ENCODE assay signal across 8 mouse cellular contexts in the genomic region with DNA sequence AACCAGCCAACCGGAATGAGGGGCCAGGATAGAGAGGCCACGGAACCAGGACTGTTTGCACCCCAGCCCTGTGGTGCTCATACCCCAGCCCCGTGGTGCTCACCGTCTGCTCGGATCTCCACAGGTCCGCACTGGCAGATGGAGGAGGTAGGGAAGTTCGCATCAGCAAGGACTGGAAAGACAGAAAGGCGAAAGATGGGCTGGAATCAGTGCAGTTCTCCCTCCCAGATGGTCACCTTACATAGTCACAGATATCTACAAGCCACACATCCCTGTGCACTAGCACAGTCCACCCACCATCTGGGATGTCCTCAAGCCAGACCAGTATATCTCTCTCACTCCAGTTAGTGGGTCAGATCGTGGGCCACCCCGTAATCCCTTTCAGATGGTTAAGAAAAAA. TPM values are rescaled to one million over a fixed set of nuclear protein-coding genes. Genes with fewer than 3 reads are reported as not detected.
A peak's percentile ranks its signal among the peaks of the same experiment; 100 is the strongest.
DNase-seq lines count a peak whose midpoint lies in the region; ATAC-seq and TF ChIP-seq lines count a peak whose summit lies in the region.

No protein-coding gene starts in this region.

- no peak for TF ChIP-seq CTCF in forebrain, postnatal 0 days (IDR thresholded peaks at IDR 0.05; ENCODE audit: low read depth)
- TF ChIP-seq CTCF in liver, postnatal 0 days (IDR thresholded peaks at IDR 0.05; ENCODE audit: low read depth), result no peak

- no peaks in the 10 kb centered on the region for H3K9me3 ChIP-seq in heart, embryonic 12.5 days (replicated peaks)
- H3K9me3 ChIP-seq in forebrain, postnatal 0 days (ENCODE audit: low read length), result no peaks in the 10 kb centered on the region
- H3K9me3 ChIP-seq in liver, postnatal 0 days (ENCODE audit: low read length), result no peaks in the 10 kb centered on the region

- DNase-seq in heart, postnatal 25 days (ENCODE audit: low spot score), result no peak
- DNase-seq in forebrain, postnatal 0 days, result no peak
- no peak for DNase-seq in liver, postnatal 0 days
- DNase-seq in thymus, postnatal 0 days (ENCODE audit: low spot score), result no peak
- DNase-seq in testis, postnatal 14 days (ENCODE audit: low spot score), result no peak
- DNase-seq in embryo, embryonic 9.5 days (ENCODE audit: extremely low spot score), result no peak

- WGBS in heart, embryonic 12.5 days, result 71% methylated on average over 10 of the region's 10 CpGs
- WGBS in forebrain, postnatal 0 days, result 72% methylated on average over 10 of the region's 10 CpGs
- 78% methylated on average over 10 of the region's 10 CpGs for WGBS in liver, postnatal 0 days (ENCODE audit: insufficient replicate concordance)

- H3K27me3 ChIP-seq in heart, embryonic 12.5 days (replicated peaks), result no peaks in the 10 kb centered on the region
- H3K27me3 ChIP-seq in forebrain, postnatal 0 days (ENCODE audit: insufficient read depth, low read length), result no peaks in the 10 kb centered on the region
- no peaks in the 10 kb centered on the region for H3K27me3 ChIP-seq in liver, postnatal 0 days (ENCODE audit: insufficient read depth, low read length)

- TF ChIP-seq EP300 in liver, postnatal 0 days (IDR thresholded peaks at IDR 0.05; ENCODE audit: low read depth), result no peak

- H3K4me2 ChIP-seq in heart, embryonic 12.5 days, result peak overlapping the region; percentile 85
- peak overlapping the region; percentile 56 for H3K4me2 ChIP-seq in forebrain, postnatal 0 days (ENCODE audit: low read depth)
- H3K4me2 ChIP-seq in liver, postnatal 0 days (ENCODE audit: low read depth, low read length), result peak overlapping the region; percentile 74

- peaks cover 8% of the 10 kb centered on the region for H3K4me1 ChIP-seq in heart, embryonic 12.5 days (replicated peaks)
- peaks cover 7% of the 10 kb centered on the region; the same call in 1 of the 2 replicates for H3K4me1 ChIP-seq in brown adipose tissue, adult 24 weeks (ENCODE audit: control insufficient read depth, insufficient read depth, insufficient read length, low read length)
- no peaks in the 10 kb centered on the region for H3K4me1 ChIP-seq in forebrain, postnatal 0 days (ENCODE audit: insufficient read depth)
- peaks cover 13% of the 10 kb centered on the region for H3K4me1 ChIP-seq in liver, postnatal 0 days (ENCODE audit: insufficient read depth)

- H3K9ac ChIP-seq in heart, embryonic 12.5 days, result peak overlapping the region; percentile 81
- H3K9ac ChIP-seq in forebrain, postnatal 0 days, result peak overlapping the region; percentile 14; the same call in 1 of the 2 replicates
- H3K9ac ChIP-seq in liver, postnatal 0 days (replicated peaks), result peak overlapping the region; percentile 63

- intact Hi-C loops in heart, postnatal 25 days (cut with DNase I), result no loop called here

- peaks cover 38% of the 10 kb centered on the region for H3K36me3 ChIP-seq in heart, embryonic 12.5 days
- H3K36me3 ChIP-seq in forebrain, postnatal 0 days (ENCODE audit: insufficient read depth), result peaks cover 12% of the 10 kb centered on the region; the same call in 1 of the 2 replicates
- peaks cover 14% of the 10 kb centered on the region for H3K36me3 ChIP-seq in liver, postnatal 0 days (replicated peaks; ENCODE audit: insufficient read depth, low read length)

- H3K4me3 ChIP-seq in heart, embryonic 12.5 days, result peak overlapping the region; percentile 55
- H3K4me3 ChIP-seq in brown adipose tissue, adult 24 weeks (ENCODE audit: insufficient read depth, low read depth, low read length), result peak overlapping the region; percentile 61
- H3K4me3 ChIP-seq in forebrain, postnatal 0 days (ENCODE audit: low read depth, low read length), result peak overlapping the region; percentile 34
- H3K4me3 ChIP-seq in liver, postnatal 0 days (ENCODE audit: low read depth, low read length), result peak overlapping the region; percentile 50

- 0 out of 2 replicates have a peak overlapping the region, but pooled peaks have one; percentile 77 for H3K27ac ChIP-seq in heart, embryonic 12.5 days (ENCODE audit: poor library complexity, severe bottlenecking)
- no peak overlapping the region for H3K27ac ChIP-seq in brown adipose tissue, adult 24 weeks (replicated peaks; ENCODE audit: low read depth, low read length)
- no peak overlapping the region for H3K27ac ChIP-seq in forebrain, postnatal 0 days (ENCODE audit: low read depth, low read length)
- H3K27ac ChIP-seq in liver, postnatal 0 days (ENCODE audit: low read depth), result no peak overlapping the region

- ATAC-seq in heart, embryonic 12.5 days (ENCODE audit: insufficient number of reproducible peaks, low FRiP score), result no peak
- ATAC-seq in forebrain, postnatal 0 days, result no peak
- no peak for ATAC-seq in liver, postnatal 0 days

RNA-seq across cellular contexts. Expression of a gene that starts 0.7 kb away (rescaled TPM):
- 75.4 and 83.0 TPM in 2 replicates for polyA plus RNA-seq in heart, embryonic 12.5 days (2016; fragmentation: Nextera tagmentation; extraction: Ambion mirVana)
- 10 to 100 TPM; 80.9 to 84.0 TPM for total RNA-seq in heart, postnatal 25 days (2021)
- 211 and 236 TPM in 2 replicates for polyA plus RNA-seq in brown adipose tissue, adult 24 weeks (2012; ENCODE audit: insufficient read depth, insufficient read length, missing spikeins)
- total RNA-seq in forebrain, postnatal 0 days (2014; rRNA removed), result 15.7 and 23.0 TPM in 2 replicates
- polyA plus RNA-seq in forebrain, postnatal 0 days (2015; fragmentation: Nextera tagmentation; extraction: Ambion mirVana), result 26.9 and 28.4 TPM in 2 replicates
- 75.8 and 88.9 TPM in 2 replicates for polyA plus RNA-seq in liver, postnatal 0 days (2015; fragmentation: Nextera tagmentation; extraction: Ambion mirVana)
- polyA plus RNA-seq in thymus, postnatal 0 days (2015; fragmentation: Nextera tagmentation; extraction: Ambion mirVana), result 27.8 and 28.6 TPM in 2 replicates

RNA-seq across cellular contexts. Expression of a gene that starts 8.3 kb away (rescaled TPM):
- 0.44 TPM in 1 of 2 replicates, not detected in the other for polyA plus RNA-seq in heart, embryonic 12.5 days (2016; fragmentation: Nextera tagmentation; extraction: Ambion mirVana)
- total RNA-seq in heart, postnatal 25 days (2021), result not detected
- not detected in 2 replicates for polyA plus RNA-seq in brown adipose tissue, adult 24 weeks (2012; ENCODE audit: insufficient read depth, insufficient read length, missing spikeins)
- total RNA-seq in forebrain, postnatal 0 days (2014; rRNA removed), result not detected in 2 replicates
- not detected in 2 replicates for polyA plus RNA-seq in forebrain, postnatal 0 days (2015; fragmentation: Nextera tagmentation; extraction: Ambion mirVana)
- polyA plus RNA-seq in liver, postnatal 0 days (2015; fragmentation: Nextera tagmentation; extraction: Ambion mirVana), result not detected in 2 replicates
- polyA plus RNA-seq in thymus, postnatal 0 days (2015; fragmentation: Nextera tagmentation; extraction: Ambion mirVana), result 1.5 and 2.3 TPM in 2 replicates

RNA-seq across cellular contexts. Expression of a gene that starts 14.1 kb away (rescaled TPM):
- 14.5 and 16.3 TPM in 2 replicates for polyA plus RNA-seq in heart, embryonic 12.5 days (2016; fragmentation: Nextera tagmentation; extraction: Ambion mirVana)
- 1 to 10 TPM; 3.5 to 3.7 TPM for total RNA-seq in heart, postnatal 25 days (2021)
- polyA plus RNA-seq in brown adipose tissue, adult 24 weeks (2012; ENCODE audit: insufficient read depth, insufficient read length, missing spikeins), result 45.1 and 45.3 TPM in 2 replicates
- total RNA-seq in forebrain, postnatal 0 days (2014; rRNA removed), result 8.8 and 10.5 TPM in 2 replicates
- 6.0 and 7.5 TPM in 2 replicates for polyA plus RNA-seq in forebrain, postnatal 0 days (2015; fragmentation: Nextera tagmentation; extraction: Ambion mirVana)
- polyA plus RNA-seq in liver, postnatal 0 days (2015; fragmentation: Nextera tagmentation; extraction: Ambion mirVana), result 14.0 and 17.5 TPM in 2 replicates
- 26.8 and 28.8 TPM in 2 replicates for polyA plus RNA-seq in thymus, postnatal 0 days (2015; fragmentation: Nextera tagmentation; extraction: Ambion mirVana)

RNA-seq across cellular contexts. Expression of a gene that starts 14.8 kb away (rescaled TPM):
- 174 and 176 TPM in 2 replicates for polyA plus RNA-seq in heart, embryonic 12.5 days (2016; fragmentation: Nextera tagmentation; extraction: Ambion mirVana)
- total RNA-seq in heart, postnatal 25 days (2021), result 100 to 1,000 TPM; 441 to 471 TPM
- 1,018 and 1,090 TPM in 2 replicates for polyA plus RNA-seq in brown adipose tissue, adult 24 weeks (2012; ENCODE audit: insufficient read depth, insufficient read length, missing spikeins)
- 84.0 and 103 TPM in 2 replicates for total RNA-seq in forebrain, postnatal 0 days (2014; rRNA removed)
- 113 and 116 TPM in 2 replicates for polyA plus RNA-seq in forebrain, postnatal 0 days (2015; fragmentation: Nextera tagmentation; extraction: Ambion mirVana)
- polyA plus RNA-seq in liver, postnatal 0 days (2015; fragmentation: Nextera tagmentation; extraction: Ambion mirVana), result 194 and 203 TPM in 2 replicates
- polyA plus RNA-seq in thymus, postnatal 0 days (2015; fragmentation: Nextera tagmentation; extraction: Ambion mirVana), result 95.0 and 102 TPM in 2 replicates

RNA-seq across cellular contexts. Expression of a gene that starts 19.1 kb away (rescaled TPM):
- polyA plus RNA-seq in heart, embryonic 12.5 days (2016; fragmentation: Nextera tagmentation; extraction: Ambion mirVana), result 0.36 and 0.59 TPM in 2 replicates
- not detected for total RNA-seq in heart, postnatal 25 days (2021)
- not detected in 2 replicates for polyA plus RNA-seq in brown adipose tissue, adult 24 weeks (2012; ENCODE audit: insufficient read depth, insufficient read length, missing spikeins)
- 259 and 284 TPM in 2 replicates for total RNA-seq in forebrain, postnatal 0 days (2014; rRNA removed)
- polyA plus RNA-seq in forebrain, postnatal 0 days (2015; fragmentation: Nextera tagmentation; extraction: Ambion mirVana), result 348 and 396 TPM in 2 replicates
- 0.29 and 0.47 TPM in 2 replicates for polyA plus RNA-seq in liver, postnatal 0 days (2015; fragmentation: Nextera tagmentation; extraction: Ambion mirVana)
- 0.44 and 0.52 TPM in 2 replicates for polyA plus RNA-seq in thymus, postnatal 0 days (2015; fragmentation: Nextera tagmentation; extraction: Ambion mirVana)

Comparison
In these comparisons a context has a peak if more than half of its experiments do, and no peak if none do; other contexts are left out.
1. H3K9ac ChIP-seq: peak in every context shown above with its lines; median percentile 81 in heart, embryonic 12.5 days; 63 in liver, postnatal 0 days; 14 in forebrain, postnatal 0 days.